Mouse (Mus musculus): Measurements from ENCODE around the gene Gm10439. TPM values are rescaled to one million over a fixed set of nuclear protein-coding genes. Genes with fewer than 3 reads are reported as not detected.
"Not testable (repeated sequence)": the region's sequence is repeated elsewhere in the genome, so short reads cannot be mapped to it uniquely, and the experiment has no call there.

Gm10439 gene
- polyA plus RNA-seq (2015; fragmentation: Nextera tagmentation; extraction: Ambion mirVana), result not detected in 2 replicates

DNA sequence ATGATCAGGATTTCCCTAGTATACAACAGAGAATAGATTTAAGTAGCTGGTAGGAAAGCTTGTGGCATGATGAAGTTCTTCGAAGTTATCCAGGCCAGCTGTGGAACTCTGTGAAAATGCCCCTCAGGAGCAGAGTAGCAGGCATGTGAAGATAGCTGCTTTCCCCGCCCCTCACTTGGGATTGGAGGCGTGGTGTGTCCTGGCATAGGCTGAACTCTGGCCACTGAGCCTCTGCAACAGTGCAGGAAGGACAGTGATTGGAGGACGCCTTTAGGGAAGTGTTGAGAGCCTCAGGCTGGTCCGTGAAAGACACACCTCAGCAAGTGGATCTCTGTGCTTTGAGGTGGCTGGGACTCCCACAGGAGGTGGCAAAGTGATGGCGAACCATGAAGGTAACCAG, at the start of gene Gm10439:
Gene Gm10439, plus strand, starts transcription at position 301 of the 400 bp plus-strand sequence.
- not testable (repeated sequence) for H3K4me3 ChIP-seq; H3K4me1 ChIP-seq; H3K9ac ChIP-seq; H3K27me3 ChIP-seq; H3K4me2 ChIP-seq; H3K9me3 ChIP-seq (replicated peaks); H3K36me3 ChIP-seq (ENCODE audit: poor library complexity, severe bottlenecking); H3K27ac ChIP-seq; ATAC-seq
- no CpG with 5 or more reads among the region's 6 CpGs for WGBS

Other genes starting within 250 kb of the Gm10439 start
- gene Gm15085, start 147.0 kb upstream of the Gm10439 start, polyA plus RNA-seq (2015; fragmentation: Nextera tagmentation; extraction: Ambion mirVana), result not detected in 2 replicates
- not detected in 2 replicates for gene Gm15097, start 189.9 kb downstream of the Gm10439 start, polyA plus RNA-seq (2015; fragmentation: Nextera tagmentation; extraction: Ambion mirVana)